Mouse (Mus musculus): ENCODE measurements around the gene Nol12.

Nol12 gene

DNA sequence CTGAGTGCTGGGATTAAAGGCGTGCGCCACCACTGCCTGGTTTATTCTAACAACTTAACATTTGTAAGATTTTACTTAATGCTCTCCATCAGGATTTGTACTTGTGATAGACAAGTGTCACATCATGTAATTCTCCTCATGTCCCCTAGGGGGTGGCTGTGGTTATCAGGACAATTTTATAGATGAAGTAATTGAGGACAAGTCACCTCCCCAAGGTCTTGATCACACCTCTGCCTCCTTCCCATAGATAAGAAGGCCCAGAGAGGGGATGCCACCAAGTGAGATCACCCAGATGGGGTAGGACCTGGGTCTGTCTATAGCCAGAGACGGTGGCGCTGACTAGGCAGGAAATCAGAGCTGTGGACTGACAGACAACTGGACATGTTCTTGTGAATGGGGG is 21.6 kb downstream of the Nol12 start:
- DNase-seq = peak in 1 of 2 experiments; percentile 43

GRCm38 (mm10) chr15:78957021-78957420 is 22.3 kb downstream of the Nol12 start:
- DNase-seq = no peak

DNA sequence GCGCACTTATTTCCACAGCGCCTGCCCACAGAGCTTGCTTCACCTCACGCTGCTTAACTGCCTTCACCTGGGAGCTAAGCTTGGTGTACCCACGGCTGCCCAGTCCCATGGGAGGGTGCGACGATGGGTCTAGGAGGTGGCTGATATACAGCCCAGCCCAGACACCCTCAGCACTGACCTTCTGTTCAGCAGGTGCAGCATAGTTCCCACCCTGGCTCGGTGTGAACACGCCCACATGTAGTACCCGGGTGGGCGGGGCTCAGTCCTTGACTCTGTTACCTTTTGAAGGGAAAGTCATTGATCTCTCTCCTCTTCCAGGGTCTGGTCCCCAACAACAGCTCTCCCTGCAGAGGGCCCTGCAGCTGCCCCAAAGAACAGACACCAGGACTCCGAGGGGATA is 24.8 kb downstream of the Nol12 start:
- no peak for DNase-seq

DNA sequence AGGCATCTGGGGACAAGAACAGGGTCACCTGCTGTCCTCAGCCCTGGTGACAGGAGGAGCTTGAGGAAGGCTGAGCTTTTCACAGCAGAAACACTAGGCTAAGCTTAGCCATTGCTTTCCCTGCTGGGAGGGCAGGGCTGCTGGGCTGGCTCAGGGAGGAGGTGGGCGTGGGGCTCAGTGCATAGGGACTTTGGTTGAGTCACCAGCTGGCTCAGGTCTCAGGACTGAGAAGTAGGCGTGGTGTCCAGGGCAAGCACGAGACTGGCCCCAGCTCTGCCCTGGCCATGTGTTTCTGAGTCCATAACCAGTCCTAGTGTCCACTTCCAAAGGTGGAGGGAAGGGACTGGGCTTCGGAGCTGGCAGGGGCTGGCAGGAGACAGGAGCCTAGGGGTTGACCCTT is 25.4 kb downstream of the Nol12 start:
- no peak for DNase-seq

GRCm38 (mm10) chr15:78962885-78963284 is 28.2 kb downstream of the Nol12 start:
- DNase-seq = peak; percentile 86 to 91

- no peak for DNase-seq
Measured at GRCm38 (mm10) chr15:78971626-78972025, 36.9 kb downstream of the Nol12 start.

DNA sequence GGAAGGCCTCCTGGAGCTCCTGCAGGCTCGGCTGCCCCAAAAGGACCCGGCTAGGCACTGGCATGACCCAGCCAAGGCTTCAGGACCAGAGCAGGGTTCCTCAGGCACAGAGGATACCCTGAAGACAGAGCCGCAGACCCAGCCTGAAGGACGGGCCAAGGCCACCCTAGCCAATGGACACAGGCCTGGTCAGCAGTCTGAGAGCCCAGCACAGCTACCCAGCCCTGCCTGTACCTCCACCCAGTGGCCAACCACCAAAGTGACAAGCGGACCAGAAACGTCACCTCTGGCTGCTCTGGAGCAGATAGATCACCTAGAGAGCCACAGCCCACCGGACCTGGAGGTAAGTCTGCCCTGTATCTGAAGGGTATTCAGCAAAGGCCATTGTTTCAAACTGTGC is 39.2 kb downstream of the Nol12 start:
- DNase-seq = peak in 1 of 2 experiments; percentile 50

DNA sequence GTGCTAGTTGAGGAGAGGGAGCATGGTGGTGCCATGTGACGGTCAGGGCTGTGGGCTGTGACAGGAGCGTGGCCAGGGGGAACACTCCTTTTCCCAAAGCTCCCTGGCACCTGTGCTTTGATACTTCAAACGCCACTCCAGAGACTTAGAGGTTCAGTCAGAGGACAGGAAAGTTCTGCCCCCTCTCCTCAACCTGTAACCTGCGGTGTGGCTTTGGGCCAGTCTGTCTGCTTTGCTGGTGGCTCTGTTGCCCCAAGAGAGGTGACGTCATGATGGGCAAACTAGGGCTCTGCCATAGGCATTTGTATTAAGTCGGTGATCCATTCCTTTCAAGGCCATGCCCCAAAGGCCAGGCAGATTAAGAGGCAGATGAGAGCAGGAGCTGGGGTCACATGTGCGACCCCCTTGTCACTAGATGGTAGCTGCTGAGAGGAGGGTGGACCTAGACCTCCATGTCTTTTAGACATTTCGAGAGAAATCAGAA is 43.0 kb downstream of the Nol12 start:
- DNase-seq = no peak

- no peak for DNase-seq
Measured at GRCm38 (mm10) chr15:78978875-78979274, 44.1 kb downstream of the Nol12 start.

- peak; percentile 71 to 82 for DNase-seq
Measured at GRCm38 (mm10) chr15:78980084-78980483, 45.4 kb downstream of the Nol12 start.

DNA sequence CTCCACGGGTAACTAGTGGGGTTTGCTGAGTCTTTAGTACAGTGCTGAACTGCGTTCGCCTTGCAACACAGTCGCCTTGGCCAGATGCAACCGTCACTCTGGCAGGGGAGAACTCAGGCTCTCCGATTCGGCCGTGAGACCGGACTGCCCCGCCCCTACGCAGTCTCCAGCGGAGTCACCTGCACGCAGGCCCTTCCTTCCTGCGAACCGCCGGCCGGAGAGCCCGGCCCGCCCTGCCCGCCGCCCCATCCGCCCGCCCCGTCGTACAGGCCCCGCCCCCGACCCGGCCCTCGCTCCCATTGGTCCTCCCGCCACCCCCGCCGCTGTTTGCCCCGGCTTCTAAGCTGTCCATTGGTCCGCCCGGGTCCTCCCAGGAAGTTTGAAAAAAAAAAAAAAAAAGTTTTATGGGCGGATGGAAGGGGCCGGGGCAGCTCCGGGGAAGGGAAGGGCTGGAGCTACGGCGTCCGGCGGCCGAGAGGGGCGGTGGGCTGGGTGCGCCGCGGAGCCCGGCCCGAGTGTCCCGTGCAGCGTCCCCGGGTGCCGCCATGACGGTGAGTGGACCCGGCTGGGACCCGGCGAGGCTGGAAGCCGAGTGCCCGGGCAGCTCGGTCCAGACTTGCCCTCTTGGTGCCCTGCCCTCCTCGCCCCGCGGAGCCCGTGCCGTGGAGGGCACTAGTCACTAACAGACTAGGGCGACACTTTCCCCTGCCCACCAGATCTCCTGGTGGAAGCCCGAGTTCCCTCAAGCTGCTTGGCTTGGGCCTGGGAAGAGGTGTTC is 48.1 kb downstream of the Nol12 start:
- peak; percentile 81 to 92 for DNase-seq

- DNase-seq = peak in 1 of 2 experiments; percentile 55
Measured at GRCm38 (mm10) chr15:78983436-78984285, 48.9 kb downstream of the Nol12 start.

DNA sequence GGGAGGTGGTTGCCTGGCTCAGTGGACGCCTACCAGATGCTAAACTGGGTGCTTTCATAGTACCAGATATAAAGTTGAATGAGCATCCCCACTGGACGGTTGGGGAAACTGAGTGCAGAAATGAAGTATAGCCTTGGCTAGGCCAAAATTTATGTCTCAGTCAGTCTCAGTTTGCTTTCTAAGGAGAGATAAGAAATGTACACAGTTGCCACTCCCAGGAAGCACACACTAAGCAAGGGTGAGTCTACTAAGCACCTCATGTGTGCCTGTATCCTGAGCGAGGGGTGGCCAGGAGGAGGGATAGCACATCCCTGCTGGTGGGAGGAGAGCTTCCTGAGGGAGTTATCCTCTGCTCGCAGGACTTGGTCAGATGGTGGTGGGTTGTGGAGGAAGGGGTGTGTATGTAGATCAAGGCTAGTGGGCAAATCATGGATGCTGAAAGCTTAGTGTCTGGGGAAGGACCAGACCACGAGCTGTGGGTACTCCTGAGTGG is 49.6 kb downstream of the Nol12 start:
- DNase-seq = no peak

DNA sequence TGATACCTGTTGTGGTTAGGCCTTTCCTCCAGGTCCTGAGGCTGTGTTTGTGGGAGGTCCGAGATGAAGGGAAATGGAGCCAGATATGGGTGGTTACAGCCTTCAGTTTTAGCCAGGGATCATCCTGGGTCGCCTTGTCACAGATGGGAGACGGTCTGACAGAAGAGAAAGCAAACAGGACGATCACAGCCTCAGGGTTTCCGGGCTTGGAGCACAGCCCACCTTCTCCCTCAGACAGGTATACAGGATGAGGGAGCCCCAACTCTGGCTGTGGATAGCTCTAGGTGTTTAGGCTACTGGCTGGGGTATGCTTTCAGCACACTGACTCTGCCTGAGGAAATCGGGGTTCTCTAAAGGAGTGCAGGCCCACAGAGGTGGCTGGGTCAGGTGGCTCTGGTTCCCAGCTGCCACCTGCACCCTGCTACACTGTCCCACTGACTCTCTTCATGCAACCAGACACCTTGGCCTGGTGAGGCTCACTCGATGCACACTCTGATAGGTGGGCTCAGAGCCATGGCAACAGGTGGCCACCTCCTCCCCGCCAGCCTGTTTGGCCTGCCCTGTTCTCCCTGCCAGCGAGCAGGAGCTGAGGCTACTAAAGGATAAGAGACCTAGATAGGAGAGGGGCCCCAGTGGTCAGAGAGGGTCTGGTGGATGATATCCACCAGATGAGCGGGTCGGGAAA is 51.9 kb downstream of the Nol12 start:
- DNase-seq = peak; percentile 85 to 86

GRCm38 (mm10) chr15:78988499-78988971 is 53.8 kb downstream of the Nol12 start:
- peak; percentile 100 for DNase-seq

GRCm38 (mm10) chr15:78989152-78990092 is 54.7 kb downstream of the Nol12 start:
- peak in 1 of 2 experiments; percentile 35 for DNase-seq

DNA sequence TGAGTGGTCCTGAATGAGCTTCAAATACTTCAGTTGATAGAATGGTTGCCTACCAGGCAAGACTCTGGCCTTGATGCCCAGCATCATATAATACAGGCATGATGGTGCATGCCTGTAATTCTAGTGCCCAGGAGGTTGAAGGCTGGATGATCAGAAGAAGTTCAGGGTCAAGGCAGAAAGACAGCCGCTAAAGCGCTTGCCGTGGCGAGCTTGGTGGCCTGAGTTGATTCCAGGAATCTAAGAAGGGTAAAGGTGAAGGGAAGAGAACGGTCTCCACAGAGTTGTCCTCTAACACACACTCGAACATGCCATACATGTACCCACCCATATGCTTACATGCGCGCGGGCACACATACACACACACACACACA is 55.3 kb downstream of the Nol12 start:
- DNase-seq = no peak

DNA sequence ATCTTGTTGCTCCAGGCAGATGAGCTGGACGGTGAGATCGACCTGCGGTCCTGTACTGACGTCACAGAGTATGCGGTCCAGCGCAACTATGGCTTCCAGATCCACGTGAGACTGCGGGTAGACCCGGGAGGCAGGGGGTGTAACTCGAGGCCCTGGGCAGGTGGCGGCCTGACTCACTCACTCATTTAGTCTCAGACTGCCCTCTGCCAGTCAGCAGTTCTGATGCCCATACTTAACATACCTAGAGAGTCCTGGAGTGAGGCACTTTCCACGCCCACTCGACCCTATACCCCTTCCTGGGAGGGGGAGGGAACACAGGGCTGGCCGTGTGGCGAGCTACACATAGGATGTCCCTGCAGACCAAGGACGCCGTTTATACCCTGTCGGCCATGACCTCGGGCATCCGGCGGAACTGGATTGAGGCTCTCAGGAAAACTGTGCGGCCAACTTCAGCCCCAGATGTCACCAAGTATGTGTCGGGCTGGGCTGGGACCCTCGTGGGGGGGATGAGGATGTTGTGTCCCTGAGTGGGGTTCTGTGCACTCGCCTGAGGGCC is 56.3 kb downstream of the Nol12 start:
- DNase-seq = no peak

- no peak for DNase-seq
Measured at GRCm38 (mm10) chr15:78992235-78992634, 57.5 kb downstream of the Nol12 start.

DNA sequence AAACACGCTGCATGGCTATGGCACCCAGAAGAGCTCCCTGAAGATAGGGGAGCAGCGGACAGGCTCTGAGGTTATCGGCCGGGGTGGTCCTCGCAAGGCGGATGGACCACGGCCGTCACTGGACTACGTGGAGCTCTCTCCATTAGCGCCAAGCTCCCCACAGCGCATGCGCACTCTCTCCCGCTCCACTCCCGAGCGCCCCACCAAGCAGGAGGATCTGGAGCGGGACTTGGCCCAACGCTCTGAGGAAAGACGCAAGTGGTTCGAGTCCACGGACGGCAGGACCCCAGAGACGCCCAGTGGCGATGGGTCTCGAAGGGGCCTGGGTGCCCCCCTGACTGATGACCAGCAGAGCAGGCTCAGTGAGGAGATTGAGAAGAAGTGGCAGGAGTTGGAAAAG is 58.2 kb downstream of the Nol12 start:
- DNase-seq = no peak
